Mouse (Mus musculus) ES-Bruce4 (cell line): ENCODE results near the gene Bhmt2. TPM values are rescaled to one million over a fixed set of nuclear protein-coding genes. Genes with fewer than 3 reads are reported as not detected.

Source experiments
- H3K27ac ChIP-seq: 2 replicates; pipeline ENCODE4 v1.5.1; 2012; ENCODE audit warnings: low read length, inconsistent platforms; ENCODE audit not compliant: insufficient read depth
- H3K27me3 ChIP-seq: 2 replicates; pipeline ENCODE4 v1.6.1; 2012; ENCODE audit warnings: mild to moderate bottlenecking, low read length, inconsistent platforms; ENCODE audit not compliant: control insufficient read depth, poor library complexity, insufficient read depth, severe bottlenecking
- H3K36me3 ChIP-seq: 2 replicates; pipeline ENCODE4 v1.6.1; 2012; ENCODE audit warnings: inconsistent platforms, mild to moderate bottlenecking, low read length, moderate library complexity; ENCODE audit not compliant: control insufficient read depth, poor library complexity, insufficient read depth, severe bottlenecking
- H3K4me1 ChIP-seq: one replicate; pipeline ENCODE4 v1.8.1; 2011; ENCODE audit warnings: low read length; ENCODE audit not compliant: control insufficient read depth, insufficient read depth
- H3K4me3 ChIP-seq: 2 replicates; pipeline ENCODE4 v1.5.1; 2011; ENCODE audit warnings: low read depth, mild to moderate bottlenecking, low read length
- H3K9ac ChIP-seq: 2 replicates; pipeline ENCODE4 v1.6.1; 2012; ENCODE audit warnings: low read depth, mild to moderate bottlenecking, inconsistent platforms; ENCODE audit not compliant: poor library complexity, severe bottlenecking
- H3K9me3 ChIP-seq: replicated peaks from 2 replicates; pipeline ENCODE4 v1.6.1; 2012; ENCODE audit warnings: mild to moderate bottlenecking, low read length, inconsistent platforms; ENCODE audit not compliant: control insufficient read depth, poor library complexity, insufficient read depth, severe bottlenecking
- CTCF ChIP-seq: IDR thresholded peaks from one replicate; pipeline ENCODE4 v1.8.1; 2011; ENCODE audit warnings: low read depth, low read length
- EP300 ChIP-seq: IDR thresholded peaks from 2 replicates; pipeline ENCODE4 v1.6.1; 2011; ENCODE audit warnings: low read depth, low read length; ENCODE audit not compliant: insufficient read depth
- POLR2A ChIP-seq: IDR thresholded peaks from one replicate; pipeline ENCODE4 v1.8.1; 2011; ENCODE audit warnings: low read length; ENCODE audit not compliant: insufficient read depth
- polyA plus RNA-seq: library from polyadenylated mRNA; stranded (reverse); fragments of >200 nt; gene quantifications from 2 replicates; pipeline ENCODE4 v1.2.4, GENCODE M21; 2011; ENCODE audit warnings: low read depth; ENCODE audit not compliant: missing spikeins, insufficient read depth, insufficient read length

Gene Bhmt2
- polyA plus RNA-seq, 1 experiment, result not detected

DNA sequence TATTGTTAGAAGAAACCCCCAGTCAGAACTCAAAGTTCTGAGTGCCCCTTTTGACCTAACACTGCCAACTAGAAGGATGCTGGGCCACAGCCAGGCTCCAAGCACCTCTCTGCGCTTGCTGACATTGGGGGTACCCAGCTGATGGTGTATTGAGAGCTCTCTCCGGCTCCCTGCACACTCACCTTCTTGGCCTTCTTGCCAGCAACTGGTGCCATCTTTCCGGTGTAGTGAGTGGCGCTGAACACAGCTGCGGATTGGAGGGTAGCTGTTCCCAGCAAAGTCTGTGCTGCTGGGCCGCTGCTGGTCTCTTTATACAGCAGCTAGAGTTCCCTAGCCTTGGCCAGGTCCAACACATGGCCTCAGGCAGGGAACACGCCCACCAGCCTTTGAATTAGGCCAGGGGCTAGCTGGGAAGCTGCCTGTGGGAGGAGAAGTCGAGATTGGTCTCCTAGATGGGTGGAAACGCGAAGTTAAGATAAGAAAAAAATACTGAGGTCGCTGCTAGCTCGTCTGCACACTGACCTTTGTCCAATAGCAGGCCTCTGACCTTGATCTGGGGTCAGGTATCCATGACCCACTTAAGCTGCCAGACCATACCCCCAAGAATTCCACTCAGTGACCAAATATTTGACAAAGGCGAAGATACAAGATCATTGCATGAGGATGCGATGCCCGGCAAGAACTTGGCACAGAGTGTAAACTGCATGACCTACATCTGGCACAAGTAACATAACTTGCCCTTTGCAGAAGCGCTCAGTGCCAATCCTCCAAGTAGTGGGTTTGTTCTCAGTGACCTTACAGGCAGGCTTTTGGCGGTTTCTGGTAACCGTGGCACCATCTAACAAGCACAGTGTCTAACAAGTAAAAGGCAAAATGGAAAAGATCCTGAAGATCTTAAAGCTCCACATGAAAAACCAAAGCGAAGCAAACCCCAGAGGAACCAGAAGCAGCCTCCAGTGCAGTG is 36.5 kb downstream of the Bhmt2 start, which contains the start of gene Bhmt:
Gene Bhmt (minus strand): TSS at position 680 of the 964 bp plus-strand sequence.
- no peak within 1 kb of the TSS for H3K9ac ChIP-seq
- no peak within 1 kb of the TSS for H3K4me3 ChIP-seq
- no peaks in the 10 kb centered on the region for H3K36me3 ChIP-seq
- no peak within 1 kb of the TSS for H3K27ac ChIP-seq
- TF ChIP-seq POLR2A, result no peak
- no peak for TF ChIP-seq EP300
- no peak for TF ChIP-seq CTCF
- no peaks in the 10 kb centered on the region for H3K4me1 ChIP-seq
- H3K9me3 ChIP-seq, result no peaks in the 10 kb centered on the region
- no peaks in the 10 kb centered on the region for H3K27me3 ChIP-seq

- TF ChIP-seq POLR2A, result no peak
- TF ChIP-seq CTCF, result no peak
- TF ChIP-seq EP300, result no peak
- Histone ChIP-seq H3K4me3 (no peak overlapping the region), H3K36me3 (no peaks in the 10 kb centered on the region), H3K4me1 (no peaks in the 10 kb centered on the region), H3K9me3 (no peaks in the 10 kb centered on the region), H3K9ac (no peak overlapping the region), H3K27ac (no peak overlapping the region), H3K27me3 (no peaks in the 10 kb centered on the region)
Observed at GRCm38 (mm10) chr13:93636561-93636960, 37.5 kb downstream of the Bhmt2 start.

DNA sequence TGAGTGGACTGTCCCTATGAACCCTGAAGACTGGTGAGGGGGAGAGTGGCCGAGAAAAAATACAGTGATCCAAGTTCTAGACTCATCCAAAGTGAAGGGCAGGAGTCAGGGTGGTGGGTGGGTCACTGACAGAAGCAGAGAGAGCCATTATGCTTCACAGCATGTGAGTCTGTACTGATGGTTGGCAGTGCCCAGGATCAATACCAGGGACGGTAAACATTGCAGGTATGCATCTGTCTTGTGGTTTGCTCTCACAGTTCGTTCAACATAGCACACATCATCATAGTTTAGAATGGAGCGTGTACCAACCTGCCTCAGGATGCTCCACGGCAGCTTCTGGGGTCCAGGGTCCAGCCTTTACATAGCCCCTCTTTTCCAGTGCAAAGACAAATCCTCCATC is 41.2 kb downstream of the Bhmt2 start:
- Histone ChIP-seq H3K4me1 (no peaks in the 10 kb centered on the region), H3K9ac (no peak overlapping the region), H3K9me3 (no peaks in the 10 kb centered on the region), H3K36me3 (no peaks in the 10 kb centered on the region), H3K4me3 (no peak overlapping the region), H3K27me3 (no peaks in the 10 kb centered on the region), H3K27ac (no peak overlapping the region)
- no peak for TF ChIP-seq POLR2A
- no peak for TF ChIP-seq CTCF

DNA sequence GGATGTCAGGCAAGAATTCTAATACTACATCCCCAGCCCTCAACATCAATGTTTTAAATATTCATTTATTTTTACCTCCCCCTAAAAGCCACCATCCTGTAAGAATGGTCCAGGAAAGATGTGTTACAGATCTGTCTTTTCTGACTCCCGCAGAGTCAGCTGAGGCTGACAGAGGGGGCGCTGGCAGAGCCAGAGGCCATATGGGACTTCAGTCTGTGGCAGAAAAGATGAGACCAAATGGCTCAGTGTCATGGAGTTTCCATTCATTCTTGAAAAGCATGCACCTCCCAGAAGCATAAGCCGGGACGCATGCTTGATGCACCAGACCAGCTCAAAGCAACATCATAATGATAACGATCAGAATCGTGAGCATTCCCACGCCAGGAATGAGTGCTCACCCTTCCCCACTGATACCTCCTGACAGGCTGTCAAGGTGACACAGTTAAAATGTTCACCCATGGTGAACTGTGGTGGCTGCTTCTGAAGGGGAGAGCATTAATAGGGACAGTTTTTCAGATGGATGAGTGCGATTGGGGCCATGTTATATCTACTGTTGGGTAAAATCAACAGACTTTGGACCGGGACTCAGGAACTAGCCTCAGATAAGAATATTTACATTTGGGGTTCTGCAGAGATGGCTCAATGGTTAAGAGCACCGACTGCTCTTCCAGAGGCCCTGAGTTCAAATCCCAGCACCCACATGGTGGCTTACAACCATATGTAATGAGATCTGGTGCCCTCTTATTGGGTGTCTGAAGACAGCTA is 43.0 kb downstream of the Bhmt2 start:
- H3K27me3 ChIP-seq, result no peaks in the 10 kb centered on the region
- no peaks in the 10 kb centered on the region for H3K9me3 ChIP-seq
- no peak overlapping the region for H3K4me3 ChIP-seq
- no peak for TF ChIP-seq CTCF
- no peak for TF ChIP-seq POLR2A
- TF ChIP-seq EP300, result no peak
- no peaks in the 10 kb centered on the region for H3K4me1 ChIP-seq
- no peaks in the 10 kb centered on the region for H3K36me3 ChIP-seq
- no peak overlapping the region for H3K27ac ChIP-seq
- no peak overlapping the region for H3K9ac ChIP-seq

- Histone ChIP-seq H3K27me3 (no peaks in the 10 kb centered on the region), H3K4me3 (no peak overlapping the region), H3K9me3 (no peaks in the 10 kb centered on the region), H3K36me3 (no peaks in the 10 kb centered on the region), H3K4me1 (no peaks in the 10 kb centered on the region), H3K9ac (no peak overlapping the region), H3K27ac (no peak overlapping the region)
- TF ChIP-seq POLR2A (no peak), CTCF (no peak), EP300 (no peak)
Observed at GRCm38 (mm10) chr13:93628861-93629260, 45.2 kb downstream of the Bhmt2 start.

DNA sequence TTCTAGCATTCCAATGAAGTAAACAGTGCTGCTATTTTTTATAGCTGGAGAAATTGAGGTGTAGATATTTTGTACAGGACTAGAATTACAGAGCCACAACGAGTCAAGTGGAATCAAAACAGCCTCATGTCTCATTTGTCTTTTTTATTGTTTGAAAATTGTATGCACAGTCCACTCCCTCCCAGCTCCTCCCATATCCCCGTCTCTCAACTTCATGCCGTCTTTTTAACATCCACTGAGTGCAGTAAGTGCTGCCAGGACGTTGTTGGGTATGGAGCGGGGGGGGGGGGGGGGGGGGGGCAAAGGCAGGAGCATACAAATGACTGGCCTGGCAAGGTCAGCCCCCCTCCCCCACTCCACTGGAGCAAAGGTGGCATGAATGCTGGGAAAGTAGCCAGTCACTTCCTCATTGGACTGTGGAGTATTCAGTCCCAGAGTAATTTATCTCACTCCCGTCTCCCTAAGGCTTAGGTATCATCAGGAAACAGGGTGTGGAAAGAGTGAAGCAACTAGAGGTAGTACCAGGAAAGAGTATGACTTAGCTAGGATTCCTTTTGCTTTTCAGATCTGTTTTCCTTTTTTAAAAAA is 59.6 kb downstream of the Bhmt2 start:
- Histone ChIP-seq H3K27me3 (no peaks in the 10 kb centered on the region), H3K36me3 (no peaks in the 10 kb centered on the region)
- TF ChIP-seq EP300, result no peak
- TF ChIP-seq POLR2A, result no peak
- no peak for TF ChIP-seq CTCF

More for the DNA sequence above, 59.6 kb downstream of the Bhmt2 start:
- no peak overlapping the region for H3K9ac ChIP-seq
- H3K4me1 ChIP-seq, result no peaks in the 10 kb centered on the region
- H3K4me3 ChIP-seq, result no peak overlapping the region
- H3K27ac ChIP-seq, result no peak overlapping the region
- H3K9me3 ChIP-seq, result no peaks in the 10 kb centered on the region
